Mouse (Mus musculus): ENCODE results near the gene Igsf9.

Gene Igsf9

DNA sequence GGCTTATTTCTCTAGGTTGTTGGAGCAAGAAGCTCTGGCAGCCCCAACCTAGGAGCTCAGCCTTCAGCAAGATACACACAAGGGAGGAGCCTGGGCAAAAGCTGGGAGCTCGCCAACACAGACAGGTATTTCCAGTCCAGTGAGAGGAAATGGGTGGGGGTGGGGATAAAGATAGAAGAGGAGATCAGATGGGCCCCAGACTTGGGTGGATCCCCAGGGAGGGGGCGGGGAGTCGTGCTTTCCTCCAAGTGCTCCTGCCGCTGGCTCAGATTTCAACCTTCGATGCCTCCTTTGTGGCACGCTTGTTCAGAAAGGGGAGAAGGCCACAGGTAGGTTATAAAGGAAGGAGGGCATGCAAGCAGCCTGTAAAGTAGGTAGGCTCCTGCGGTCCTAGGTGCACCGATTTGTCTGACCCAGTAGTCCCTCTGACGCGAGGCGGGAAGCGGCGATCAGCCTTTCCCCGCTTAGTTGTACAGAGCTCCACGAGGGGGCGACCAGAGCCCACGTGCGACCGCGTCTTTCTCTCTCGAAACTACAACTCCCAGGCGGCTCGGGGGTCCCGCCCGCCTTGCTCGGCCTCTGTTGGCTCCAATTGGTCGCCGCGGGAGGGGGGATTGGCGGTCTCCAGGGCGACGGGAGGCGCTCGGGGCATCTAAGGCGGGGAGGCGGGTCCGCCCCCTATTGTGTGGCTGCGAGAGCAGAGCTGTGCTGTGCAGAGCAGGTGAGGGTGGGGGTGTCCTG, at the start of gene Igsf9:
Igsf9 (plus strand) TSS at position 249 of the 741 bp plus-strand sequence.
- in situ Hi-C loops (cut with MseI, MboI): no loop called here

DNA sequence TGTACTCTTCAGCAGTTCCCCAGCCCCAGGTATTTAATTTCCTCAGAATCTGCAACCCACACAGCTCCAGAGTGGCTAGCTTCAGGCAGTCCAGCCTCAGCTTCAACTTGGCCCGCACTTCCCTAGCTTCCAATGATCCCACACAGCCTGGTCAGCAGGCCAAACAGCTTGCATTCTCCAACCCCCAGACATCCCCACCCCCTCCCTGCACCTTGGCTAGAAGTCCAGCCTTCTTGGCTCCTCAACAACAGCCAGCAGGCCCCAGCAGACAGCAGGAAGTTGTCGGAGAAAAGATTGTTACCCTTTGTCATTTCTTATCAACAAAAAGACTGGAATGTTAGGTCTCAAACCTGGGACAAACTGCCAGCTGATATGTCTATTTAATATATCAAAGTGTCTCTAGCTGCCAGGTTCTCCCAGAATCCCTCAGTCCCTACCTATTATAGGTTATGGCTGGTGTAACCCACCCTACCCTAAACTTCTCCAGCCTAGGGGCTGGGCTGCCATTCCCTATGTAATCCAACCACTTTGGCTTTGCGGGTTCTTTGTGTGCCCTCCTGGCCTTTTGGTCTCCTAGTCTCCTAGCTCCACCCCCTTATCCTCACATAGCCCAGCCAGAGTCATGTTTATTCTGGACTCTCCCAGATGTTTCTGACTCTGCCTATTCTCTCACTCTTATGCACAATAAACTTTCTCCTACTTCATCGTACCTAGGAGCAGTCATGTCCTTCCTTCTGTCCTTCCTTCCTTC, 49.6 kb upstream of the Igsf9 start:
- in situ Hi-C loops (cut with MseI, MboI): no loop called here

DNA sequence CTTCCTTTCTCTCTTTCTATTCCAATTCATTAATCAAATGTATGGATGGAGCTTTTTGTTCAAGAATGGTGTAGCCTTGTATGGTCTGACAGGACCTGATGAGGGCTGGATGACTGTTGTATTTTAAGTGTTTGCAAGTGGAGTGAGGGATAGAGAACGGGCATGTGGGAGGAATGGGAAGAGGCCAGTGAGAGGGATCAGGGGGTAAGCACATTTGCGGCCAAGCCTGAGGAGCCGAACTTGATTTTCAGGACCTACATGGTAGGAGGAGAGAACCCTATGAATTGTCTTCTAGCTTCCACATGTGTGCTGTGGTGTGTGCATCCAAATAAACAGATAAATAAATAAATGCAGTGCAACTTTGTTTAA, 49.0 kb upstream of the Igsf9 start:
- in situ Hi-C loops (cut with MseI, MboI): no loop called here

DNA sequence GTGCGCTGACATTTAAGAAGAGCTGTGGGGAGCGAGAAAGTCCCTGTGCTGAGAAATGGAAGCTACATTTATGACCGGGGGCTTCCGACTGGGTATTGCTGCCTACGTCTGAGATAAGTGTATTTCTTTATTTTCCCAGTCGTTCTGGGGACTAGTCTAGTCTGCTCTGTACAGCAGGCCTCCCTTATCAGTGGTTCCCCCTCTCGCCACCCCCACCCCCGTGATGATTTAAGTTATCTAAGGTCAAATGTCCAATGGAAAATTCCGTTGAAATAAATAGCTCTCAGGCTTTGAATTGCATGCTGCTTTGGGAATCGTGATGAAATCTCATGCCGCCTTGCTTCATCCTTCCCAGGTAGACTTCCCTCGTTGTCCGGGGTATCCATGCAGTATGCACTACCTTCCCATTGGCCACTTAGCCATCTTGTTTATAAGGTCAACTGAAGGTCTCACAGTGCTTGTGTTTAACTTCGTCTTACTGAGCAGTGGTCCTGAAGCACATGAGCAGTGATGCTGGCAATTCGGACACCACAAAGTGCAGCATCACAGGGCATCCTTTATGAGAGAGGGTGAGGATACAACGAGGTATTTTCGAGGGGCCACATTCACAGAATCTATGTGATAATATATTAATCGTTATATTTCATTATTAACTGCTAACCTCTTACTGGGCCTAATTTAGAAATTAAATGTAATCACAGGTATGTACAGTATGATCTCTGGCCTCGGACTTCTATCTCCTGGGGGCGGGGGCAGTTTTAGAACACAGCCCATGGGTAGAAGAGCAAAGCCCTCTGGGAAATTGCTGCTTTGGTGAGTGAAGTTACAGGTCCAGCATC, 48.4 kb upstream of the Igsf9 start:
- in situ Hi-C loops (cut with MseI, MboI): no loop called here

DNA sequence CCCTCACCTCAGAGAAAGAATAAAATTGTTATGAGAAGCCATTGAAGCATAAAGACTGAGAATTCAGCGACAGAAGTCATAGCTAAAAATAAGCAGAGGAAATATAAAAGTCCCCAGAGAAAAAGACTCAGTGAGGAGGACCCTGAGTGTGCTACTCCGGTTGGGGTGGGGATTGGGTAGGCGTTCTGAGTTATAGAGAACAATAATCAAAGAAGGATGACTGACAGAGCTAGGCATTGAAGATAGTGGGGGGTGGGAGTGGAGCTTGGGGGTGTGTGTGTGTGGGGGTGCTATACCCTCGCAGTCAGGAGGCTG, 47.8 kb upstream of the Igsf9 start:
- in situ Hi-C loops (cut with MseI, MboI): no loop called here

DNA sequence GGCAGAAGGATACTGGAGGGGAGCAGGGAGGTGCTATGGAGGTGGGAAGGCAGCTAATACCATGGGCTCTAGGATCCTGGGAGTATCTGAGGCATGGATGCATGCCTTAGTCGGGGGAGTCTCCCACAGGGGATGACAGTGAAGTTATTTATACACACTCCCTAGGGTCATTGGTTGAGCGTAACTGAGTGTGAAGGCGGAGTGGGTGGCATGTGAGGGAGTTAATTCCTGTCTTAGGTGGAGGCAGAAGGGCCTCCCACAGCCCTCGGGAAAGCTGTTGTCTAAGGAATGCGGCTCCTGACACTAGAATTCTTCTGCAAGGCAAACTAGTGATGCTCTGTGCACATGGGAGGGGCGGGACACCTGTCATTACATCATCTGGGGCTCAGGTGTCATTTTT, 44.8 kb upstream of the Igsf9 start:
- in situ Hi-C loops (cut with MseI, MboI): no loop called here

DNA sequence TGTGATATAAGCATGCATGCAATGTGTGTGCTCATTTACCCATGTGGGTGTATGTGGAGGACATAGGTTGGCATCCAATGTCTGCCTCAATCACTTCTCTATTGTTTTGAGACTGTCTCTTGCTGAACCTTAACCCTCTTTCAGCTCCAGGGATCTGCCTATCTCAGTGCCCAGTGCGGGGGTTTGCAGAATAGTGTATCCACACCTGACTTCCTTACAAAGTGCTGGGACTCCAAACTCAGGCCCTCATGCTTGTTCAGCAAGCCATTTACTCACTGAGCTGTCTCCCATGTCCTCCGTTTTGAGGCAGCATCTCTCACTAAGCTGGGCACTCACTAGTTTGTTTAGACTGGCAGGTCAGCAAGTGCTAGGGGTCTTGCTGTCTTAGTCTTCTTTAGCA, 43.0 kb upstream of the Igsf9 start:
- in situ Hi-C loops (cut with MseI, MboI): no loop called here

DNA sequence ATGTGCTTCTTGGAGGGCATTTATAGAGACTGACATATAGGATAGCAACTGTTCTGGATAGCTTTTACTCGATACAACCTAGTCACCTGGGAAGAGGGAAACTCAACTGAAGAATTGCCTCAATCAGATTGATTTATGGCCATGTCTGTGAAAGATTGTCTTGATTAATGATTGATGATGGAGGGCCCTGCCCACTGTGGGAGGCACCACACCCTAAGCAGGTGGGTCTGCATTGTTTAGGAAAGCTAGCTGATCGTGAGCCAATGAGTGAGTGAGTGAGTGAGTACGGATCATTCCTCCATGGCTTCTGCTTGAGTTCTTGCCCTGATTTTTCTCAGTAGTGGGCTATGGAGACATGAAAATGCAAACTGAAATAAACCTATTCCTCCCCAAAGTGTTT, 41.1 kb upstream of the Igsf9 start:
- in situ Hi-C loops (cut with MseI, MboI): no loop called here

DNA sequence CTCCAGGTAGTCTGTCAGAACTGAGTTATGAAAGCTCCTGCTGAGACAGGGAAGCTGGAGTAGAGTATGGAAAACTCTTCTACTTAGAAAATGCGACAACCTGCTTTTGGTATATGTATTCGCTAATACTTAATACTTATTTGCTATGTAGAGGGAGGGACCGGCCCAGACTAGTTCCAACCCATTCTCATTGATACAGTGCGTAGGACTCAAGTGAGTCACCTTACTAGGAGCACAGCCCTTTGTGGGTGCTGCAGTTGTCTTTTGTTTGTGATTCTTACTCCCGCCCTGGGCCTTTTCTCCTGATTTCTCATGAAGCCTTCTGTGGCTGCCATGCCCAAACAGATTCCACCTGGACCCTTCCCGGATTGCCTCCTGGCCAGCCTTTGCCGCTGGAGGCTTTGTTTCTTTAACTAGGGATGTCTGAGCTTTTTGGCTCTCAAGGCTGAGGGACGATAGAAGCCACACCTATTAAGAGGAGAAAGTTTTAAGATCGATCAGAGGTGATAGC, 39.6 kb upstream of the Igsf9 start:
- in situ Hi-C loops (cut with MseI, MboI): no loop called here

DNA sequence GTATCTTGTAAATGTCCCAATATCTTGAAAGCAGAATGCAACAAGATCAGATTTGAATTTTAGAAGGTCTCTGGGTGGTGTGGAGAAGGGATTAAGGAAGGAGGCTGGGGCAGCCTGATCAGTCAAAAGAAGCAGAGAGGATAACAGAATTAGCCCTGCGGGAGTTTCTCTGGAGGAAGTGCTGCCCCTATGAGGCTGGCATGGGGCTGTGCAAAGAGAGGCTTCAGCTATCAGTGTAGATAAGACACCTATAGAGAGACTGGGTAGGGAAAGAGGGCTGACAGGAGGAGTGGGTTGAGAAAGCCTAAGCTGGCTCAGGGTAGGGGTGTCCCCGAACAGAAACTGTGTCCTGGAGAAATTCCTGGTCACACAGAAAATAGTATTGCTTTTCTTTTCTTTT, 31.4 kb upstream of the Igsf9 start:
- in situ Hi-C loops (cut with MseI, MboI): no loop called here

DNA sequence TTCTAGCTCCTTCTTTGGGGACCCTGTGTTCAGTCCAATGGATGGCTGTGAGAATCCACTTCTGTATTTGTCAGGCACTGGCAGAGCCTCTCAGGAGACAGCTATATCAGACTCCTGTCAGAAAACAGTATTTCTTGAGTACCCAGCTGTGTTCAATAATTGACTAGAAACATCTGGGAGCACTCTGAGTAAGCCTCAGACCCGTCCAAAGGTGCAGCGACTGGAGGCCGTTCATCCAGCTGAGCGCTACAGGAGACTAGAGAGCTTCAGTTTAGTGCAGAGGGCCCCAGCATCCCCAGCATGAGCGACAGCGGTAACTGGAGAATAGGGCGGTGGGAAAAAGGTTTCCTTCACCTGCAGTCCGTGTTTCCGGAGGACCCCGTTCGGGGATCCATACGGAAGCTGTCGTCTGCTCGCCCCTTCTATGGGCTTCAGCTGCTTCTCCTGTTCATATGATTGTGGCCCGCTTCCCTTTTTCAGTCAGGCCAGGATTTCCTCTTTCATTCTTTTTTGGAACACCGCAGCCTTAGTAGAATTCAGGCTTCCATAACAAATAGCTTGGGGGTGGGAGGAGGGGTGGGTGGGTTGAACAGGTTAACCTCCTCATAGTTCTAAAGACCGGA, 30.6 kb upstream of the Igsf9 start:
- in situ Hi-C loops (cut with MseI, MboI): no loop called here

DNA sequence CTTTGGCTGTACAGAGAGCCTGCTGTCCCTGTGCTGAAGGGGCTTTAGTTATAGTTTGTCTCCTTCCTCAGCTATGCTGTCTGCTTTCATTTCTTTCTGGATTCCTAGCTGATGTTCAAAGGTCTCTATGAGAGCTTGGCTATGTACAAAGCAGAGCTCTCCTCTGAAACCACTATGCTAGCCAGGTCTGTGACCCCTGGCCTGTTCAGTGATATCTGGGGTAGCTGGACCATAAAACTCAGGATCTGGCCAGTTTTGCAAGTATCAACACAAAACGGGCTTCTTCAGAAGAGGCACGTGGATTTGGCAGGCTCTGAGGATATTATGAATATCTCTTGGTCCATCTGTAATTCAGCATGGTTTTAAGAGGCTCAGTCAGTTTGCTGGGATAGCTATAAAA, 28.7 kb upstream of the Igsf9 start:
- in situ Hi-C loops (cut with MseI, MboI): no loop called here

DNA sequence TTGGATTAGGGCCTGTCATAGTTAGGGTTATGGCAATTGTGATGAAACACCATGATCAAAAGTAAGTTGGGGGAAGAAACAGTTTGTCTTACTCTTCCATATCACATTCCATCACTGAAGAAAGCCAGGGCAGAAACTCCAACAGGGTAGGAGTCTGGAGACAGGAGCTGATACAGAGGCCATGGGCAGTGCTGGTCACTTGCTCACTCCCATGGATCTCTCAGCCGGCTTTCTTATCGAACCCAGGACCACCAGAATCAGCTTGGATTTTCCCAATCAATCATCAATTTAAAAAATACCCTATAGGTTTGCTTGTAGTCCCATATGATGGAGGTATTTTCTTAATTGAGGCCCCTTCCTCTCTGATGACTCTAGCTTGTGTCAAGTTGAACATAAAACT, 27.8 kb upstream of the Igsf9 start:
- in situ Hi-C loops (cut with MseI, MboI): no loop called here

DNA sequence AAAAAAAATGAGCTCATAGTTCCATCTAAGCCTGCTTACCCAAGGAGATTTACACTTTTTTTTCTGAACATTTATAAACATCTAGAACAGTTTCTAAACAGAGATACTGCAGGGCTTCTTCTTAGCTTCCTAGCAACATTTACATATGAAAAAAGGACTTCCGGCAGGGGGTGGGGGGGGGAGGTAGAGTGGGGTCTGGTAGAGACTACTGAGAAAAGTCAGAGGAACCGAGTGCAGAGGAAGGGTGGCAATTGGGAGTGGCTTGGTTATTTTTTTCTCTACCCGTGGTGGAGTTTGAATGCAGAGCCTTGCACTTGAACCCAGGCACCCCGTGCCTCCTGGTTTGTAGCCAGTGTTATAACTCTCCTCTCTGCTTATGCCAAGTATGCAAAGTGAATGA, 26.2 kb upstream of the Igsf9 start:
- in situ Hi-C loops (cut with MseI, MboI): no loop called here

DNA sequence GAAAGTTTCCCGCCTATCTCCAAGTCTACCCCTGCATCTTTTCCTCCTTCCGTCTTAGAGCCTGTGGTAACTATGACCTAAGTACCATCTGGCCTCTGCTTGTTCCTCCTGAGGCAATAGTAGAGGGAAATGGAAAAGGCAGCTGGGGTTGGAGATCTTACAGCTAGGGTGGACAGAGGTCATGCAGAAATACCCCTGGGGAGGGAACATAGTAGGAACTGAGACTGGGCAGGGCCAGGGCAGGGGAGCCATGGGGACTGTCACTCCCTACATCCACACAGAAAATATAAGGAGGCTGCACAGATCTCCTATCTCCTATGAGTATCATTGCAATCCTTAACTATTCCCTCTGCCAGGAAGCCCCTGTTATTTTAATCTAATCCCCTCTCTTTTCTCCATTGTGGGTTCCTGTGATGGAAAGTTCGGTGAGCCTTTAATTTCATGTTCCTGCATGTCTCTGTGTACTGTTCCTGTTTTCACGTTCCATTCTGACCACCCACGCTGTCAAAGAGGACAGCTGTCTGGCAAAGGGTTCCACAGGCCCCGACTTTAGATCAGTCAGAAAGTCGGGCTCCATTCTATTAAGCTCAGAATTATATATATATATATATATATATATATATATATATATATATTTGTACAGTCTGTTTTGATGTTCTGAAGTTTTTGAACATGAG, 25.4 kb upstream of the Igsf9 start:
- in situ Hi-C loops (cut with MseI, MboI): no loop called here

DNA sequence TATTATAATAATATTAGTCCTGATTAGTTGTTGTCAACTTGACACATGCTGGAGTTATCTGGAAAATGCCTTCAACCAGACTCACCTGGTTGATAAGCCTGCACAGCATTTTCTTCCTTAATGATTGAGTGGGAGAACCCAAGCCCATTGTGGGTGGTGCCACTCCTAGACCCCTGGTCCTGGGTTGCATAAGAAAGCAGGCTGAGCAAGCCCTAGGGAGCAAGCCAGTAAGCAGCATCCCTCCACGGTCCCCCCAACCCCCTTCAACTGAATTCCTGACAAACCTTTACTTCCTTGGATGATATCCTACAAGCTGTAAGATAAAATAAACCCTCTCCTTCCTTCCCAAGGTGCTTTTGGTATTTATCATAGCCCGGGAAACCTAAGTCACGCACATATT, 24.4 kb upstream of the Igsf9 start:
- in situ Hi-C loops (cut with MseI, MboI): no loop called here

DNA sequence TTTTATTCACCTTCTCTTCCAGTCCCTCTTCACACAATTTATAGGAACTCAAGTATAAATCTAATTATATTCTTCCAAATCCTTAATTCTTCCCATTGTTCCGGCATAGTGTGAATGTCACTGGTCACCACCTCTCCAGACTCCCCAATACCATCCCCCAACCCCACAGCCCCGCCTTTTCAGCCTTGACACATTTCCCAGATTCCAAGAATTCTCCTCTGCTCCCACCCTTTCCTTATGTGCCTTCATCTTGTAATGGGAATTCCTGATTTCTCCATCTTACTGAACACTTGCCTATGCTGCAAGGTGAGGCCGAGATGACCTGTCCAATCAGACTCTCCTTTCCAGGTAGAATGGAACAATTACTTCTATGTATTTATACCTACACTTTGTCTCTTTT, 23.5 kb upstream of the Igsf9 start:
- in situ Hi-C loops (cut with MseI, MboI): no loop called here

DNA sequence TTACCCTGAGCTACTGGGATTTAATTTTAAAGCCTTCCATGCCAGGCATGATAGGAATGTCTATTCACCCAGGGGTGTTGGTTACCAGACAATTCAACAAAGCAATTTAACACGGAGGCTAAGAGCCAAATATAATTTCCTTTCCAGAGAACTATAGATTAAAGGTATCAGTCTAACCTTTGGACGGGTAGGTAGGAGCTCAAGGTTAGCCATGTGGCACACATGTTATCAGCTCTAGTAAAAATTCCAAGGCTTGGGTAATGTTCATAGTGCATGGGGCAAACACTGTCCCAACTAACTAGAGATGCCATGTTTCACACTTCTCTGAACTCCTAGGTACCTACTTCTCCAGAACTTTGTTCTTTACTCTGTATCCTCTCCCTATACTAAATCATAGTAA, 20.0 kb upstream of the Igsf9 start:
- in situ Hi-C loops (cut with MseI, MboI): no loop called here

DNA sequence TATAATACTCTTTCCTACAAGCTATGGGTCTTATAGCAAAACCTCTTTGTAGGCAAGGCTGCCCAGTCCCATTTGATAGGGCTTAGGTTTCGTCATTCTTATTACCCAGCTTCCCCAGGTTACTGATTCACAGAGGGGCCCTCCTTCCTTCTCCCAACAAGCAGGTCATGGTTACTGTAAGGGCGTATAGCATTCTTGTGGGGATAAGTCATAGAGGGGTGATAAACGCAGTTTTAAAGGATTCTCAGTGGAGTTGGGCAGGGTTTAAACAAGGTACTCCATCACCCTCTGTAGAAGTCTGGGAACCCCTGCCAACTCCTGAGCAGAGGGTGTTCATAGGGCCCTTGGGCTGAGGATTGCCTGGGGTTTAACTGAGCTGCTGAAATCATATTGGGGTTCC, 19.1 kb upstream of the Igsf9 start:
- in situ Hi-C loops (cut with MseI, MboI): no loop called here

DNA sequence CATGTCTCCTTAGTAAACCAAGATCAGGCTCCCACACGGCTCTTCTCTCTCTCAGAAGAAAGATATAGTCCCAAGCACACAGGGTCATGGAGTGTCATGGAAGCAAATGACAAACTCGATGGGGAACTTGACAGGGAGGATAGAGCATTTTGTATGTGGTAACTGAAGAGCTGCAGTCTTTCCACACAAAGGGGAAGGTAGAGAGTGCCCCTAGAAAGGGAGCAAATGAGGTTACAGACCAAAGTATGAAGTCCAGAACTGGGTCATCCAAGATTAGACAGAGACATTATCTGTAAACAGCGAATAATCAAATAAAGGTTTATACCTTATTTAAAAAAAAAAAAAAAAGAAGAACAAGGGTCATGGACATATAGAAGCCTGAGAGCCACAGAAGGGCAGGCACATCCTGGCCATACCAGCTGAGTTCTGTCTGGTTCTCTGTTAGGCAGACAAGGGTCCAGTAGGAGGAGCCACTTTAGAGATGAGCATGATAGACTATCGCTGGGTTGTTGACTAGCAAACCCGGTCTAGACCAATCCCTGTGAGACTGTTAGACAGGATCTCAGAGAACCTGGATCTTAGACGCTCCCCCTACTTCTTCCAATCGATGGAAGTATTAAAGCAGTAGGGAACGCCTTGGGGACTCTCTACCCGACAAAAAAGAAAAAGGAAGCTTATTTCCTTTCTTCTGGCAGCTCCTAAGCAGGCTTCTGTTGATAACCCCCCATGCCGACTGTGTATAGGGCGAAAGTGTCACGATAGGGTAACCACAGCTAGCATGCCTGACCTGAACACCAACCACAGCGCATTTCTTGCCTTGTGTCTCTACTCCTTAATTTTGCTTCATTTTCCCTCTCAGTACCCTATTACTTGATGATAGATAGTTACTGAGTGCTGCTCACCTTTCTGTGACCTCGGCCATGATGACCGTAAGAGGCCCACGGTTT, 17.9 kb upstream of the Igsf9 start:
- in situ Hi-C loops (cut with MseI, MboI): no loop called here
